Mouse (Mus musculus) lung, adult 2 months (tissue): Measurements from ENCODE around the gene Skap1.

Experiments
- CTCF ChIP-seq: fragments of 200-500 bp; IDR thresholded peaks from 2 replicates; pipeline ENCODE4 v1.5.1; 2011; ENCODE audit warnings: mild to moderate bottlenecking, low read length, control low read depth; ENCODE audit not compliant: insufficient read depth
- POLR2A ChIP-seq: fragments of 200-500 bp; IDR thresholded peaks from 2 replicates; pipeline ENCODE4 v1.6.1; 2011; ENCODE audit warnings: low read depth, mild to moderate bottlenecking, control low read depth, low read length, borderline replicate concordance; ENCODE audit errors: extremely low read depth

GRCm38 (mm10) chr11:96524541-96524940, 60.1 kb downstream of the Skap1 start:
- TF ChIP-seq CTCF, result no peak
- no peak for TF ChIP-seq POLR2A
